9 mouse cellular contexts compared by ENCODE assay signal in genomic region chr3:114030886-114031285, GRCm38 (mm10). TPM values are rescaled to one million over a fixed set of nuclear protein-coding genes. Genes with fewer than 3 reads are reported as not detected.
A peak's percentile ranks its signal among the peaks of the same experiment; 100 is the strongest.
DNase-seq lines count a peak whose midpoint lies in the region; ATAC-seq and TF ChIP-seq lines count a peak whose summit lies in the region.
"Had no signal": no experiment of that assay in that cellular context is flagged by ENCODE, and none has a peak within 500 bp of the region (broad histone marks: within the 10 kb centered on the region; RNA-seq: fewer than 3 reads in every experiment).

No protein-coding gene starts in this region.

- peak overlapping the region; percentile 64 for H3K4me3 ChIP-seq in cerebellum, adult 2 months (replicated peaks; ENCODE audit: insufficient read depth, low read depth, low read length)
- peak overlapping the region; percentile 72 for H3K4me3 ChIP-seq in lung, embryonic 15.5 days
- peak overlapping the region; percentile 67 for H3K4me3 ChIP-seq in limb, embryonic 14.5 days (replicated peaks; ENCODE audit: low read length)
- peak overlapping the region; percentile 47 for H3K4me3 ChIP-seq in stomach, embryonic 14.5 days (ENCODE audit: low read depth, low read length)

- no peaks in the 10 kb centered on the region for H3K36me3 ChIP-seq in lung, embryonic 15.5 days
- no peaks in the 10 kb centered on the region for H3K36me3 ChIP-seq in limb, embryonic 14.5 days (ENCODE audit: control insufficient read depth, insufficient read depth, low read length)
- no peaks in the 10 kb centered on the region for H3K36me3 ChIP-seq in stomach, embryonic 14.5 days (ENCODE audit: control insufficient read depth, insufficient read depth, low read length)

- peak overlapping the region; percentile 83 for H3K4me2 ChIP-seq in lung, embryonic 15.5 days
- peak overlapping the region; percentile 62 for H3K4me2 ChIP-seq in limb, embryonic 14.5 days (replicated peaks; ENCODE audit: low read depth, low read length, severe bottlenecking)
- H3K4me2 ChIP-seq in stomach, embryonic 14.5 days (replicated peaks; ENCODE audit: low read depth, low read length), result peak overlapping the region; percentile 79

- H3K27ac ChIP-seq in cerebellum, adult 2 months (ENCODE audit: insufficient read depth, low read length), result no peak overlapping the region
- H3K27ac ChIP-seq in lung, embryonic 15.5 days, result no peak overlapping the region
- peak overlapping the region; percentile 81 for H3K27ac ChIP-seq in limb, embryonic 14.5 days (replicated peaks; ENCODE audit: low read depth, low read length)
- H3K27ac ChIP-seq in stomach, embryonic 14.5 days (ENCODE audit: low read length), result no peak overlapping the region
- H3K27ac ChIP-seq: heart, adult 2 months had no signal

- H3K9me3 ChIP-seq in lung, embryonic 15.5 days, result no peaks in the 10 kb centered on the region
- no peaks in the 10 kb centered on the region for H3K9me3 ChIP-seq in limb, embryonic 14.5 days (ENCODE audit: control insufficient read depth, low read length)
- no peaks in the 10 kb centered on the region for H3K9me3 ChIP-seq in stomach, embryonic 14.5 days (ENCODE audit: control insufficient read depth, low read depth, low read length)

- peak overlapping the region; percentile 37 for H3K9ac ChIP-seq in lung, embryonic 15.5 days
- peak overlapping the region; percentile 69 for H3K9ac ChIP-seq in limb, embryonic 14.5 days (ENCODE audit: low read depth, low read length, severe bottlenecking)
- 0 out of 2 replicates have a peak overlapping the region, but pooled peaks have one; percentile 7 for H3K9ac ChIP-seq in stomach, embryonic 14.5 days (replicated peaks; ENCODE audit: low read depth, low read length)

- no peaks in the 10 kb centered on the region for H3K27me3 ChIP-seq in cerebellum, adult 2 months (ENCODE audit: control insufficient read depth, insufficient read depth, low read length)
- H3K27me3 ChIP-seq in lung, embryonic 15.5 days, result no peaks in the 10 kb centered on the region
- no peaks in the 10 kb centered on the region for H3K27me3 ChIP-seq in limb, embryonic 14.5 days (ENCODE audit: control insufficient read depth, insufficient read depth, low read length)
- no peaks in the 10 kb centered on the region for H3K27me3 ChIP-seq in stomach, embryonic 14.5 days (ENCODE audit: control insufficient read depth, insufficient read depth, low read length)

- no peaks in the 10 kb centered on the region for H3K4me1 ChIP-seq in cerebellum, adult 2 months (ENCODE audit: control insufficient read depth, insufficient read depth, low read length)
- H3K4me1 ChIP-seq in lung, embryonic 15.5 days, result 0 out of 2 replicates have a peak, but pooled peaks cover 15% of the 10 kb centered on the region
- H3K4me1 ChIP-seq in limb, embryonic 14.5 days (ENCODE audit: control insufficient read depth, insufficient read depth, low read length), result 0 out of 2 replicates have a peak, but pooled peaks cover 8% of the 10 kb centered on the region
- 0 out of 2 replicates have a peak, but pooled peaks cover 2% of the 10 kb centered on the region for H3K4me1 ChIP-seq in stomach, embryonic 14.5 days (ENCODE audit: control insufficient read depth, insufficient read depth, low read length)

- no peak for DNase-seq in cerebellum, adult 2 months
- DNase-seq in cerebellum, adult 11 months, result no peak
- no peak for DNase-seq in lung, postnatal 25 days (ENCODE audit: low spot score)
- DNase-seq in limb, embryonic 14.5 days (ENCODE audit: low spot score), result no peak
- no peak for DNase-seq in kidney, adult 11 months

- ATAC-seq in lung, embryonic 15.5 days (ENCODE audit: borderline replicate concordance, extremely low read depth, low FRiP score, low TSS enrichment), result no peak
- no peak for ATAC-seq in limb, embryonic 14.5 days (ENCODE audit: low FRiP score, low read depth)
- ATAC-seq in stomach, embryonic 14.5 days (ENCODE audit: insufficient number of reproducible peaks, insufficient read depth, low FRiP score, low read depth), result no peak
- no peak for ATAC-seq in megakaryocyte progenitor cell, adult 5-6 weeks (replicated peaks; ENCODE audit: poor library complexity)

- 2% methylated on average over 9 of the region's 9 CpGs for WGBS in cerebellum, adult 2 months
- WGBS in lung, embryonic 15.5 days, result 2% methylated on average over 9 of the region's 9 CpGs
- WGBS in limb, embryonic 14.5 days, result under 1% methylated on average over 9 of the region's 9 CpGs
- 1% methylated on average over 9 of the region's 9 CpGs for WGBS in stomach, embryonic 14.5 days

- TF ChIP-seq CTCF in cerebellum, adult 2 months (IDR thresholded peaks at IDR 0.05; ENCODE audit: borderline replicate concordance, insufficient read depth, low read depth, low read length), result no peak

- no peak for TF ChIP-seq POLR2A in cerebellum, adult 2 months (IDR thresholded peaks at IDR 0.05; ENCODE audit: borderline replicate concordance, insufficient read depth, low read length)
- TF ChIP-seq POLR2A in limb, embryonic 14.5 days (IDR thresholded peaks at IDR 0.05; ENCODE audit: borderline replicate concordance, extremely low read depth, insufficient read depth, insufficient read length), result no peak

RNA-seq across cellular contexts. Expression of gene Col11a1, which starts 0.5 kb away (rescaled TPM):
- 8.5 and 11.2 TPM in 2 replicates for polyA plus RNA-seq in cerebellum, adult 2 months (2012; rRNA removed)
- polyA plus RNA-seq in lung, embryonic 15.5 days (2015; fragmentation: Nextera tagmentation; extraction: Ambion mirVana), result 9.4 and 10.4 TPM in 2 replicates
- 208 and 275 TPM in 2 replicates for polyA plus RNA-seq in limb, embryonic 14.5 days (2012; rRNA removed)
- polyA plus RNA-seq in limb, embryonic 14.5 days (2014; fragmentation: Nextera tagmentation; extraction: Ambion mirVana), result 167 and 172 TPM in 2 replicates
- polyA plus RNA-seq in stomach, embryonic 14.5 days (2014; fragmentation: Nextera tagmentation; extraction: Ambion mirVana), result 19.8 and 22.3 TPM in 2 replicates
- not detected in 2 replicates for total RNA-seq in megakaryocyte progenitor cell, adult 5-6 weeks (2015)
- total RNA-seq in megakaryocyte progenitor cell, adult 5-6 weeks (2017), result not detected in 2 replicates

Comparison
In these comparisons a context has a peak if more than half of its experiments do, and no peak if none do; other contexts are left out.
1. H3K9ac ChIP-seq: peak in every context shown above with its lines; median percentile 69 in limb, embryonic 14.5 days; 37 in lung, embryonic 15.5 days; 7 in stomach, embryonic 14.5 days.